In the genomic region with DNA sequence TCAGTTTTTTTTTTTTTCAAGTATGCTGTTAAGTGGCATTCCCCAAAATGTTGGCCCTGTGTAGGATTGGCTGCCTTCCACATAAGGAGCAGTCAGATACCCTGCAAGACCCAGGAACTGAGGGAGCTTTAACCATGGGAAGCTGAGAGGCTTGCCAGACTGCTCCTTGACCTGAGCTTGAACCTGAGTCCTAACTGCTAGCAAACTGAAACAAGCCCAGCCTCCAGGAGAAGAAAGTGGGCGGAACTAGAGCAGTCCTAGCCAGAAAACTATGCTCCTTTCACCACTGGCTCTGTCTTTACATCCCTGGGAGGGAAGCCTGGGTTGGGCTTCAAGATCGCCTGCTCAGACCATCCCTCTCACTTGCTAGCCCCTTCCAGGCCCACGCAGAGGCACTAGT, we compare ENCODE assay signal across 15 mouse cellular contexts.
DNase-seq lines count a peak whose midpoint lies in the region; ATAC-seq lines count a peak whose summit lies in the region.
"Had no signal": no experiment of that assay in that cellular context is flagged by ENCODE, and none has a peak within 500 bp of the region (broad histone marks: within the 10 kb centered on the region; RNA-seq: fewer than 3 reads in every experiment).

No protein-coding gene starts in this region.

- H3K9me3 ChIP-seq in stomach, embryonic 14.5 days (ENCODE audit: control insufficient read depth, low read depth, low read length) = no peaks in the 10 kb centered on the region
- H3K9me3 ChIP-seq in hindbrain, embryonic 16.5 days (ENCODE audit: control insufficient read depth, low read length) = no peaks in the 10 kb centered on the region

- H3K27me3 ChIP-seq in stomach, embryonic 14.5 days (ENCODE audit: control insufficient read depth, insufficient read depth, low read length) = no peaks in the 10 kb centered on the region
- H3K27me3 ChIP-seq in hindbrain, embryonic 16.5 days (replicated peaks; ENCODE audit: control insufficient read depth, insufficient read depth, low read length) = no peaks in the 10 kb centered on the region
- H3K27me3 ChIP-seq: Patski had no signal

- 0 out of 2 replicates have a peak, but pooled peaks cover 5% of the 10 kb centered on the region for H3K4me1 ChIP-seq in stomach, embryonic 14.5 days (ENCODE audit: control insufficient read depth, insufficient read depth, low read length)
- H3K4me1 ChIP-seq in hindbrain, embryonic 16.5 days (ENCODE audit: control insufficient read depth, insufficient read depth, low read depth, low read length) = no peaks in the 10 kb centered on the region

- no peaks in the 10 kb centered on the region for H3K36me3 ChIP-seq in stomach, embryonic 14.5 days (ENCODE audit: control insufficient read depth, insufficient read depth, low read length)
- H3K36me3 ChIP-seq in hindbrain, embryonic 16.5 days (ENCODE audit: control insufficient read depth, insufficient read depth, low read length) = no peaks in the 10 kb centered on the region

- H3K9ac ChIP-seq in stomach, embryonic 14.5 days (replicated peaks; ENCODE audit: low read depth, low read length) = no peak overlapping the region
- H3K9ac ChIP-seq in hindbrain, embryonic 16.5 days (ENCODE audit: low read depth, low read length) = no peak overlapping the region
- H3K9ac ChIP-seq: hindbrain, embryonic 14.5 days; liver, postnatal 0 days had no signal

- WGBS in stomach, embryonic 14.5 days = 54% methylated on average over 3 of the region's 3 CpGs
- 75% methylated on average over 3 of the region's 3 CpGs for WGBS in hindbrain, embryonic 16.5 days

- DNase-seq in heart, postnatal 4 days = peak; percentile 8
- DNase-seq in heart, adult 8-10 months (ENCODE audit: low spot score) = no peak
- peak; percentile 16 for DNase-seq in brain, adult 2 months (ENCODE audit: low read depth, low spot score)
- peak; percentile 82 to 86 for DNase-seq in lung, adult 18-20 months
- no peak for DNase-seq in yolk sac, embryonic 10.5 days (ENCODE audit: low spot score)
- no peak for DNase-seq in kidney, adult 18-20 months
- DNase-seq: adrenal gland, postnatal 14 days; left cerebral cortex, postnatal 4 days; liver, postnatal 0 days had no signal

- no peak overlapping the region for H3K4me2 ChIP-seq in stomach, embryonic 14.5 days (replicated peaks; ENCODE audit: low read depth, low read length)
- H3K4me2 ChIP-seq in hindbrain, embryonic 16.5 days (ENCODE audit: low read length) = no peak overlapping the region
- H3K4me2 ChIP-seq: heart, embryonic 11.5 days; hindbrain, embryonic 14.5 days had no signal

- H3K4me3 ChIP-seq in stomach, embryonic 14.5 days (ENCODE audit: low read depth, low read length) = no peak overlapping the region
- no peak overlapping the region for H3K4me3 ChIP-seq in hindbrain, embryonic 16.5 days (ENCODE audit: low read length)

- H3K27ac ChIP-seq in stomach, embryonic 14.5 days (ENCODE audit: low read length) = peak overlapping the region; percentile 27; the same call in 1 of the 2 replicates
- no peak overlapping the region for H3K27ac ChIP-seq in hindbrain, embryonic 16.5 days (ENCODE audit: low read depth, low read length)
- H3K27ac ChIP-seq: hindbrain, embryonic 14.5 days had no signal

- peak; percentile 58; the same call in 1 of the 2 replicates for ATAC-seq in stomach, embryonic 14.5 days (ENCODE audit: insufficient number of reproducible peaks, insufficient read depth, low FRiP score, low read depth)
- ATAC-seq in hindbrain, embryonic 16.5 days = no peak
- ATAC-seq: CD4-positive, CD25-positive, alpha-beta regulatory T cell, adult 4 months; liver, postnatal 0 days; Patski had no signal

Comparison
In these comparisons a context has a peak if more than half of its experiments do, and no peak if none do; other contexts are left out.
1. DNase-seq: peak in heart, postnatal 4 days (single experiment), brain, adult 2 months (single experiment) and lung, adult 18-20 months (2 of 2); none in heart, adult 8-10 months (single experiment), yolk sac, embryonic 10.5 days (single experiment) and kidney, adult 18-20 months (single experiment).